Mouse (Mus musculus) layer of hippocampus, postnatal 10 days (tissue): ENCODE results near the gene Zscan5b. TPM values are rescaled to one million over a fixed set of nuclear protein-coding genes. Genes with fewer than 3 reads are reported as not detected.
A peak's percentile ranks its signal among the peaks of the same experiment; 100 is the strongest.
"Not testable (repeated sequence)": the region's sequence is repeated elsewhere in the genome, so short reads cannot be mapped to it uniquely, and the experiment has no call there.

ENCODE experiments used
- DNase-seq, 2 experiments: peaks; one replicate each; pipeline ENCODE4 v3.0.0; 2021; ENCODE audit warnings: low spot score in 2 of 2
- total RNA-seq, 2 experiments: library from RNA; stranded (reverse); gene quantifications; 2 replicates each; pipeline ENCODE4 v1.2.3; 2021

Gene Zscan5b
- total RNA-seq, 2 experiments from 2014 or later: not detected

DNA sequence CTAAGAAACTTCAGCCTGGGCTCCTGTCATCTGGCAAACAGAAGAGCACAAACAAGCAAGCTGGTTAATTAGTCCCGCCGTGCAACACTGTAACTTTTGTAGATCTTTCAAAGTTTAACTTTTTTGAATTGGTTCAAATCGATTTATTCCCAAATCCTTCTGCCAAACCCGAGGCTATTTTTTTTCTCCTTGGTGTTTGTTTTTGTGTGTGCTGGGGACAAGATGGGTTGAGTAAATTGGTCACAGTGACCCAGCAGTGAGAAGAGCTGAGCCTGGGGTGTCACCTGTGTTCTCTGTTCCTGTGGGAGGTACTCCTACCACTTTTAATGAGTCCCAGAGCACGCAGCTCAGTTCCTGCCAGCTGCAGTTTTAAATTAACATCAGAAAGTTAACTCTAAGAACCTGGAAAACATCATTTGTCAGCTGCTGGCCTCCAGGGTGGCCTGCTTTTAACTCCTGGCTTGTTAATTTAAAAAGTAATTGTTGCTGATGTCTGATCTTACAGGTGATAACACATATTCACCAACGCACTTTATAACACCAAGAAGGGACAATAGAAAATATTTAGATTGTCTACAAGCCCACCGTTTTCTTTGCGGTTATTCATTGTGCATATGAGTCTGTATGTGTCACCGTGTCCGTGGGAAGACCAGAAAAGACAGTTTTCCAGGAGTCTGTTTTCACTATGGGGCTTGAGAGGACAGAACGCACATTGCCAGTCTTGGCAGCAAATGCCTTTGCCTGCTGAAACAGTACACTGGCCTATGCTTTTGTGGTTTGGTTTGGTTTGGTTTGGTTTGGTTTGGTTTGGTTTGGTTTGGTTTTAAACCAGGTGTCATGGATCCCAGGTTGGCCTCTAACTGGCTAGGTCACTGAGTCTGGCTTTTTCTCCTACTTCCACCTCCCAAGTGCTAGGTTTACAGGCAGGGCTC, 22.5 kb downstream of the Zscan5b start:
- no peak for DNase-seq

- DNase-seq: no peak
Measured at GRCm38 (mm10) chr7:6252410-6252809, 30.3 kb downstream of the Zscan5b start, which contains the start of gene Epp13. Gene Epp13 (plus strand): TSS chr7:6252710.

DNA sequence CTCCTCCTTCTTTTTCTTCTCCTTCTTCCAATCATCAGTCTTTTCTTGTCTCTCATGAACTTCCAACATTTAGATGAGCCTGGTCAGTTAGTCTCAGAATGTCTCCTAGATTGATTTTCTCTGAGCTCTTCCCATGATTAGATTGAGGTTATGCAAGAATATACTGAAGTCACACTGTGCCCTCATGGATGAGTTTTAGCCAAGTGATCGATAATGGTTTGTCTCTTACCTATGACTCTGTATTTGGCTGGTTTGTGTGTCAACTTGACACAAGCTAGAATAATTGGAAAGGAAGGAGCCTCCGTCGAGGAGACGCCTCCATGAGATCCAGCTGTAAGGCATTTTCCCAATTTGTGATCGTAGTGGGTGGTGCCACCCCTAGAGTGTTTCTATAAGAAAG, 32.4 kb downstream of the Zscan5b start:
- DNase-seq: no peak

GRCm38 (mm10) chr7:6257386-6257785, 35.3 kb downstream of the Zscan5b start:
- DNase-seq: no peak

- no peak for DNase-seq
Measured at GRCm38 (mm10) chr7:6258232-6259220, 36.4 kb downstream of the Zscan5b start.

DNA sequence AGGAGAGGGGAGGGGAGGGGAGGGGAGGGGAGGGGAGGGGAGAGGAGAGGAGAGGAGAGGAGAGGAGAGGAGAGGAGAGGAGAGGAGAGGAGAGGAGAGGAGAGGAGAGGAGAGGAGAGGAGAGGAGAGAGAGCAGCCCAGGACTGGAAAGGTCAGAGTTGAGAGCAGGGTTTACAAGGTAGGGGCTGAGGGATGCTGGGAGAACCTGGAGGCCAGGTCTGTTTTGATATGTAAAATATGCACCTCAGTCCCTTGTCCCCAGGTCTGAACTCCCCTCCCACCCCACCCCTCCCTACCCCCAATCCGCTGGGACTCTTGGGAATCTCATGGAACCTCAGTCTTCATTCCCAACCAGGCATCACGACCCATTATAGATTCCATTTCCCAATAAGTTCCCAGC, 37.9 kb downstream of the Zscan5b start:
- not testable (repeated sequence) for DNase-seq

GRCm38 (mm10) chr7:6262120-6262519, 40.0 kb downstream of the Zscan5b start:
- no peak for DNase-seq

DNA sequence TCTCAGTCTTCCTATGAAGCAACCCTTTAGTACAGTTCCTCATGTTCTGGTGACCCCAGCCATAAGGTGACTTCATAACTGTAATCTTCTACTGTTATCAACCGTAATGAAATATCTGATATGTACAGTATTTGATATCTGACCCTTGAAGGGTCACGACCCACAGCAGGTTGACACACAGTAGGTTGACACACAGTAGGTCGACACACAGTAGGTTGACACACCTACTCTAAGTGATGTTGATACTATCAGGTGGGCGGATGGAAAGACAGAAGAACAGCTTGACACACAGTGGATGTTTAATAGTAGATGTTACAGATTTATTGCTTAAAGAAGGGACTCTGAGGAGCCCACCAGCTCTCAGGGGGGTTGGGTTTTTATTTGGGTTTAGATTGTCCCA, 40.9 kb downstream of the Zscan5b start:
- DNase-seq: no peak

DNA sequence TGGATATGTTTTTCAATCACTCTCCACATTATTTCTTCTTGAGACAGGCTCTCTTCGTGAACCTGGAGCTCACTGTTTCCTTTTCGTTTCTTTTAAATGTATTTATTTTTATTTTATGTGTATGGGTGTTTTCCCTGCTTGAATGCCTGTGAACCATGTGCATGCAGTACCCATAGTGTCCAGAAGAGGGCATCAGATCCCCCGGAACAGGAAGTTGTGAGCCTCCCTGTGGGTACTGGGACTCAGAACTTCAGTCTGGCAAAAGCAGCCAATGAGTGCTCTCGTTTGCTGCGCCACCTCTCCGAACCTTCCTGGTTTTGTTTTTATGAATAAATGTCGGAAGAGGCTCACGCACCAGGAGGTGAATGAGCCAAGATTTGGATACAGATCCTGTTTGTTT, 43.6 kb downstream of the Zscan5b start:
- peak; percentile 37 to 47 for DNase-seq

- no peak for DNase-seq
Measured at GRCm38 (mm10) chr7:6277906-6278305, 55.8 kb downstream of the Zscan5b start.

DNA sequence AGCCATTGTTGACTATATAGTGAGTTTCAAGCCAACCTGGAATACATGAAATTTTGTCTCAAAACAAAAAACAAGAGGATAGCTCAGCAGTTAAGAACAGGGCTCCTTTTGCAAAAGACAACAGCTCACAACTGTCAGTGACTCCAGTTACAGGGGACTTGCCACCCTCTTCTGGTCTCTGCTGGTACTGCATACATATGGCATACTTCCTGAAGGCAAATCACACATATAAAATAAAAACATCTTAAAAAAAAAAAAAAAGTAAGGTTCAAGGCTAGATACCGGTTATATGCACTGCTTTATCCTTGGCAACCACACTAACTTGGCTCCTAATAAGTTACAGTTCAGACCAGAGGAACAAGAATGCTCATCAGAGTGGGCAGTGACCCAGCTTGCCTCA, 60.7 kb downstream of the Zscan5b start:
- peak; percentile 85 to 88 for DNase-seq

- peak; percentile 80 to 86 for DNase-seq
Measured at GRCm38 (mm10) chr7:6283451-6284075, 61.5 kb downstream of the Zscan5b start.

GRCm38 (mm10) chr7:6284442-6285012, 62.4 kb downstream of the Zscan5b start:
- no peak for DNase-seq

DNA sequence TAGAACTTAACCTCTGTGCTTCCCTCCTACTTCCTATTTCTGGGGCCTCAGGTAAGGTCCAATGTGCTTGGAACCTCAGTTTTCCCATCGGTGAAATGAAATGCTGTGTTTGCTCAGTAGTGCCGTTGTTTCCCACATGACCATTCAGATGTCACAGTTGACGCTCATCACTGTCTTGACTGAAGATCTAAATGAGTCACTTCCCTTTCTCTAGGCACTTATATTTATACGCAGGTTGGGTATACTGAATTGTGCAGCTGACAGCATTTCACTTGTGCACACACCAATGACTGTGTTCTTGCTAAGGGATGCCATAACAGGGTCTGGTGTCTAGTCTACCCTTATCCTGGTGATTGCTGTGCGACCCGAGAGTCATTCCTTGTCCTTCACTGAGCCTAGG, 63.3 kb downstream of the Zscan5b start:
- DNase-seq: no peak

DNA sequence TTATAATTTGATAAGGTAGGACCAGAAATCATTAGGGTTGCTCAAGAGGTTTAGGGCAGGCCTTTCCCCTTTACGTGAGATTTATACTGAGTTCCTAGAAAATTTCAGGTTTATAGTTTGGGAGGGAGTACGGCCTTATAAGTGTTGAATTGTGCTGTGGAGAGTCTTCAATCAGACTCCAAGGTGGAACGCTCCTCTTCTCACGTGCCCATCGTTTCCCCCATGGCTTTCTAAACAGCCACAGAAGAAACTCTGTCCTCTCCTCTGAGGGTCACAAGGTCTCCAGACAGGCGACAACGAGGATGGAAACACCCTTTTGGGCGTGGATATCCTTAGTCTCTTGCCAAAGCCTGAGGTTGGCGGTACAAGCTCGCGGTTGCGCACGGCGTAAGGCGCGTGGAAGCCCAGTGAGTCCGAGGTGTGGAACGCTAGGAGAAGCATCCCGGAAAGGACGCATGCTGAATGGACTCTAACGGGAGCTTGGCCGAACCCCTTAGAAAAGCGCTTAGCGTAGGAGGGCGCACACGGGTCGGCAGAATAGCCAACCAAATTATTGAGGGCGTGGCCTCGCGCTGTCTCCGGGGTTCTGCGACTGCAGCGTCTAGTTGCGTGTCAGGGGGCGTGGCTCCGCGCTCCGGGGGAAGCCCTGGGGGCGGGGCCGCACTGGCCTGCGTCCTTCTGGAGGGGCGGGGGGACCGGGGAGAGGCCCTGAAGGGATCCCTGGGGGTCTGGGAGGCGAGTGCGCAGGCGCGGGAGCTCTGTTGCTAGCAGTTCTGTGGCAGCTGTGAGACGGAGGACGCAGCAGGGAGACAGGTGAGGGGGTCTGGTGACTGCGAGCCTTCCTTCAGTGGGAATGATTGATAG, 64.0 kb downstream of the Zscan5b start, which contains the start of gene Zfp667:
TSS of gene Zfp667 (plus strand) at position 738 of the 864 bp plus-strand sequence.
- DNase-seq: peak; percentile 98 to 99

- DNase-seq: peak in 1 of 2 experiments; percentile 40
Measured at GRCm38 (mm10) chr7:6286921-6287531, 64.9 kb downstream of the Zscan5b start.
